Mouse (Mus musculus) CH12.LX (cell line): ENCODE measurements around the gene Smyd3.

ENCODE experiments used
- BHLHE40 ChIP-seq: IDR thresholded peaks from 2 replicates; pipeline ENCODE4 v1.6.1; 2011; ENCODE audit warnings: mild to moderate bottlenecking, low read depth, low read length, improper control_type of control experiment
- CTCF ChIP-seq, 2 experiments: IDR thresholded peaks in 1 of 2; conservative IDR thresholded peaks in 1 of 2; 2 replicates each; pipeline ENCODE4 v1.5.1; 2011 to 2012; ENCODE audit warnings: low read depth in 2 of 2, low read length in 2 of 2, improper control_type of control experiment in 1 of 2, inconsistent platforms in 1 of 2, mild to moderate bottlenecking in 1 of 2, moderate library complexity in 1 of 2
- EP300 ChIP-seq: IDR thresholded peaks from 2 replicates; pipeline ENCODE4 v1.6.1; 2011; ENCODE audit warnings: low read length, improper control_type of control experiment
- HCFC1 ChIP-seq: IDR thresholded peaks from 2 replicates; pipeline ENCODE4 v1.6.1; 2012; ENCODE audit warnings: low read depth, mild to moderate bottlenecking, inconsistent platforms, low read length, improper control_type of control experiment
- KAT2A ChIP-seq: IDR thresholded peaks from 2 replicates; pipeline ENCODE4 v1.6.1; 2012; ENCODE audit warnings: low read length, improper control_type of control experiment, inconsistent platforms; ENCODE audit not compliant: insufficient replicate concordance
- MAZ ChIP-seq: IDR thresholded peaks from 2 replicates; pipeline ENCODE4 v1.6.1; 2012; ENCODE audit warnings: low read depth, mild to moderate bottlenecking, inconsistent platforms, low read length, improper control_type of control experiment, moderate library complexity
- POLR2A ChIP-seq: IDR thresholded peaks from 2 replicates; pipeline ENCODE4 v1.6.1; 2011; ENCODE audit warnings: low read depth, mild to moderate bottlenecking, improper control_type of control experiment, low read length
- RCOR1 ChIP-seq: conservative IDR thresholded peaks from 2 replicates; pipeline ENCODE4 v1.6.1; 2012; ENCODE audit warnings: low read depth, mild to moderate bottlenecking, inconsistent platforms, low read length, improper control_type of control experiment
- TCF12 ChIP-seq: IDR thresholded peaks from 2 replicates; pipeline ENCODE4 v1.6.1; 2014; ENCODE audit warnings: low read depth, mild to moderate bottlenecking, inconsistent platforms, low read length, improper control_type of control experiment
- ZC3H11A ChIP-seq: IDR thresholded peaks from 2 replicates; pipeline ENCODE4 v1.6.1; 2012; ENCODE audit warnings: low read depth, mild to moderate bottlenecking, inconsistent platforms, low read length, improper control_type of control experiment
- ZMIZ1 ChIP-seq: IDR thresholded peaks from 2 replicates; pipeline ENCODE4 v1.6.1; 2012; ENCODE audit warnings: low read depth, mild to moderate bottlenecking, inconsistent platforms, low read length, improper control_type of control experiment

DNA sequence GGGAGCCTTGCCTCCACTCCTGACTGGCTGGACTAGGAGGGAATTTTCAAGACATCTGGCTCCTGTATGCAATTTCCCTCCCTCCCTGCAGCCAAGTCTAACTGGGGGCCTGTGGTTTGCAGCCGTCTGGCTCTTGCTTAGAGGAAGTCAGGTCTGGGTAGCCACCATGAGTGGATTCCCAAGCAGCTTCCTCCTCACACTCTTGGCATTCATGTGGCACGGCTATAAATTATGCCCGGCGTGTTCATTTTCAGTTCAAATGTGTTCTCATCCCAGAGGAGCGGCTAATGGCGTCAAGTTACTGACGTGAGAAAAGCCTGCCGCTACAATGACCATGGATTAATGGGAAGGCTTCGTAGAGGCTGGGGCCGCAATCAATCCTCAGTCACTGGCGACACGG is 564.9 kb downstream of the Smyd3 start:
- TF ChIP-seq POLR2A (no peak), CTCF (conservative IDR thresholded peaks at IDR 0.05 in 1 of 2, IDR thresholded peaks at IDR 0.05 in 1 of 2; ENCODE audit: low read depth in 2 of 2, low read length in 2 of 2) (no peak), ZC3H11A (no peak), HCFC1 (no peak), ZMIZ1 (no peak), TCF12 (no peak), BHLHE40 (no peak), MAZ (no peak), KAT2A (no peak), EP300 (no peak), RCOR1 (no peak)
